Mouse (Mus musculus): ENCODE results near the gene Zfp574. TPM values are rescaled to one million over a fixed set of nuclear protein-coding genes. Genes with fewer than 3 reads are reported as not detected.

Gene Zfp574
- polyA plus RNA-seq, 1 experiment from 2014 or later = 15.7 TPM

DNA sequence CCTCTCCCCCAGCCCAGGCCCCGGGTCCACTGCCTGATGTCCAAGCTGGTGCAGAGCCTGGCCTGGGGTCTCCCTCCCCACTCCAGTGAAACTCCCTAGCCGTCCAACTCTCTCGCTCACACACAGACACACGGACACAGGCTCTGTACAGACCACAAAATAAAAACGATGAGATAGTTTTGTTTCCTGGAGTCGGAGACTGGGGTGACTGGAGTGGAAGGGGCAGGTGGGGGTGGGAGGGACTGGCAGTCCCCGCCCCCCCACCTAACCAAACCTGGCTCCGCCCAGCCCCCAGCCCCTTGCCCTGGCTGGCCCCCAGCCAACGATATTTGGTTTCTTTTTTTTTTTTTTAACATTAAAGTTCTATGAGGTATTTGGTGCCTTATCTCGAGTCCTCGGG, 16.6 kb downstream of the Zfp574 start:
- Histone ChIP-seq H3K4me3 (ENCODE audit: low read depth, low read length) (no peak overlapping the region), H3K4me2 (no peak overlapping the region), H3K9me3 (replicated peaks; ENCODE audit: control insufficient read depth, low read length) (no peaks in the 10 kb centered on the region), H3K4me1 (ENCODE audit: control insufficient read depth, insufficient read depth, low read length) (peaks cover 10% of the 10 kb centered on the region), H3K27me3 (ENCODE audit: control insufficient read depth, insufficient read depth, low read length) (peaks cover 20% of the 10 kb centered on the region), H3K36me3 (ENCODE audit: control insufficient read depth, insufficient read depth, low read length) (peaks cover 3% of the 10 kb centered on the region; the same call in 1 of the 2 replicates), H3K9ac (ENCODE audit: low read depth, low read length) (no peak overlapping the region), H3K27ac (ENCODE audit: low read depth, low read length) (no peak overlapping the region)
- ATAC-seq (replicated peaks; ENCODE audit: insufficient number of reproducible peaks, low FRiP score, low TSS enrichment) = no peak
- 24% methylated on average over 11 of the region's 11 CpGs for WGBS (ENCODE audit: insufficient replicate concordance)

GRCm38 (mm10) chr7:25089875-25090274, 17.5 kb downstream of the Zfp574 start:
- no peak for ATAC-seq (replicated peaks; ENCODE audit: insufficient number of reproducible peaks, low FRiP score, low TSS enrichment)
- peaks cover 10% of the 10 kb centered on the region for H3K4me1 ChIP-seq (ENCODE audit: control insufficient read depth, insufficient read depth, low read length)
- peaks cover 20% of the 10 kb centered on the region for H3K27me3 ChIP-seq (ENCODE audit: control insufficient read depth, insufficient read depth, low read length)
- no peak overlapping the region for H3K27ac ChIP-seq (ENCODE audit: low read depth, low read length)
- no peak overlapping the region for H3K4me2 ChIP-seq
- no peaks in the 10 kb centered on the region for H3K36me3 ChIP-seq (ENCODE audit: control insufficient read depth, insufficient read depth, low read length)
- no peak overlapping the region for H3K4me3 ChIP-seq (ENCODE audit: low read depth, low read length)
- H3K9me3 ChIP-seq (replicated peaks; ENCODE audit: control insufficient read depth, low read length) = no peaks in the 10 kb centered on the region
- 0 out of 2 replicates have a peak overlapping the region, but pooled peaks have one; percentile 5 for H3K9ac ChIP-seq (ENCODE audit: low read depth, low read length)
- 35% methylated on average over 10 of the region's 10 CpGs for WGBS (ENCODE audit: insufficient replicate concordance)

DNA sequence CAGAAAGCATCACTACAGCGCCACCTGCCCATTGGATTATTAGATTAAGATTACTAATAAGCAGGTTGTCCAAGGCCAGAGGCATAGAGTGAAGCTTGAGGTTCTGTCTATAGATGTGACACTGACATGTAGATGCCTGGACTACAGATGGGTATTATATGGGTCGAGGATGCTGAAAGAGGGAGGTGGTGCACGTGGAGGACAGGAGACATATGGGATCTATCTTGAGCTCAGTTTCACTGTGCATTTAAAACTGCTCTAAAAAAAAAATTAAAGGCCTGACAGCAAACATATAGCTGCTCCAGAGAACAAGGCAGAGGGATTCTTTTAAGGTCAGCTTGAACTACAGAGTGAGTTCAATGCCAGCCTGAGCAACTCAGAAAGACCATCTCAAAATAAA, 25.8 kb downstream of the Zfp574 start:
- no peak overlapping the region for H3K9ac ChIP-seq (ENCODE audit: low read depth, low read length)
- peaks cover 26% of the 10 kb centered on the region for H3K27me3 ChIP-seq (ENCODE audit: control insufficient read depth, insufficient read depth, low read length)
- WGBS (ENCODE audit: insufficient replicate concordance) = 74% methylated on average over 3 of the region's 3 CpGs
- H3K4me2 ChIP-seq = no peak overlapping the region
- H3K27ac ChIP-seq (ENCODE audit: low read depth, low read length) = no peak overlapping the region
- no peak overlapping the region for H3K4me3 ChIP-seq (ENCODE audit: low read depth, low read length)
- H3K4me1 ChIP-seq (ENCODE audit: control insufficient read depth, insufficient read depth, low read length) = 0 out of 2 replicates have a peak, but pooled peaks cover under 1% of the 10 kb centered on the region
- H3K9me3 ChIP-seq (replicated peaks; ENCODE audit: control insufficient read depth, low read length) = no peaks in the 10 kb centered on the region
- no peak for ATAC-seq (replicated peaks; ENCODE audit: insufficient number of reproducible peaks, low FRiP score, low TSS enrichment)
- H3K36me3 ChIP-seq (ENCODE audit: control insufficient read depth, insufficient read depth, low read length) = no peaks in the 10 kb centered on the region

DNA sequence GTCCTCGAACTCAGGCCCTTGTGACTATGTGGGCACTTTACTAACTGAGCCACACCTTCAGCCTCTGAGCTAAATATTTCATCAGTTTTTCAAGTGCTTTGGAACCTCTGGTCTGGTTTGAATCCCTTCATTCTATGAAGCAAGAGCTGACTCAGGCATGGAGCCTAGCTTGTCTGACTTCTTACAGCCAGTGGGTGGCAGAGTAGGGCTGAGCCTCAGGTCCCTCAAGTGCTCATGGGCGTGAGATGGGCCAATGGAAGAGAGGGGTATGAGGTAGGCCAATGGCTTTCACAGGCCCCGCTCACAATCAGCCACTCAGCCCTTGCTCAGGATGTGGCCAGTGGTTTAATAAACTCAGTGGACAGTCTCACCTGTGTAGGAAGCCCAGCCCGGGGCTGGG, 27.2 kb downstream of the Zfp574 start:
- Histone ChIP-seq H3K36me3 (ENCODE audit: control insufficient read depth, insufficient read depth, low read length) (no peaks in the 10 kb centered on the region), H3K27me3 (ENCODE audit: control insufficient read depth, insufficient read depth, low read length) (peaks cover 23% of the 10 kb centered on the region), H3K27ac (ENCODE audit: low read depth, low read length) (no peak overlapping the region), H3K9me3 (replicated peaks; ENCODE audit: control insufficient read depth, low read length) (no peaks in the 10 kb centered on the region), H3K9ac (ENCODE audit: low read depth, low read length) (no peak overlapping the region), H3K4me1 (ENCODE audit: control insufficient read depth, insufficient read depth, low read length) (no peaks in the 10 kb centered on the region), H3K4me3 (ENCODE audit: low read depth, low read length) (no peak overlapping the region), H3K4me2 (no peak overlapping the region)
- ATAC-seq (replicated peaks; ENCODE audit: insufficient number of reproducible peaks, low FRiP score, low TSS enrichment) = no peak
- WGBS (ENCODE audit: insufficient replicate concordance) = 41% methylated on average over 4 of the region's 4 CpGs

DNA sequence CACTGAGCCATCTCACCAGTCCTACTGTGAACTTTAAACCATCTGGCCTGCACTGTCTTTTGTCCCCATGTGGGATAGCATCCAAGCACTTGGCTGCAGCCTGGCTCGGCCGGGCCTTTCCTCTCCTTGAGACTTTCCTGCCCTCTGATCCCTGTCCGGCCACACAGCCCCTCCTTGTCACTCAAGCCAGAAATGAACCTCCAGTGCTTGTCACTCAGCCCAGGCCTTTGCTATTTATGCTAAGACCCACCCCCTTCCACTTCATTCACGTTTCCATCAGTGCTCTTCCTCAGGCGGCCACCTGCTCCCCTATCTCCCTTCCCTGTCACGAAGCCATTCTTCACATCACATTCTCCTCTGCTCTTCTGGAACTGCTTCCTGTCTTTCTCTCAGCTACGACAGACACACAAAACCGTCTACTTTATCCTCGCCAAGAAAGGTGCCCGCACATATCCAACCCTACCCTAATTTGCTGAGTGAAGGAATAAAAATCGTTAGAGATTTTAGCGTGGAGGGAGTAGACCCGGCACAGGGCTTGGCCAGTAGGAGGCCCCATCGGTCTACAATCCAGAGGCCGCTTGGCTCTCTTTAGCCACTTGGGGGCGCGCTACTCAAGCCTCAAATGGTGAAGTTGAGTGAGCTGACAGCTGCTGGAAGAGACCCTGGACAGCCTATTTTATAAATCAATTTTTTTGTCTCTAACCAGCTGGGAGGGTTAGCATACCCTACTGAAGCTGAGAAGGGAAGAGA, 33.2 kb downstream of the Zfp574 start:
- H3K4me2 ChIP-seq = 0 out of 2 replicates have a peak overlapping the region, but pooled peaks have one; percentile 10
- H3K27ac ChIP-seq (ENCODE audit: low read depth, low read length) = no peak overlapping the region
- H3K27me3 ChIP-seq (ENCODE audit: control insufficient read depth, insufficient read depth, low read length) = no peaks in the 10 kb centered on the region; the same call in 1 of the 2 replicates
- H3K4me3 ChIP-seq (ENCODE audit: low read depth, low read length) = no peak overlapping the region
- ATAC-seq (replicated peaks; ENCODE audit: insufficient number of reproducible peaks, low FRiP score, low TSS enrichment) = no peak
- H3K9me3 ChIP-seq (replicated peaks; ENCODE audit: control insufficient read depth, low read length) = no peaks in the 10 kb centered on the region
- H3K4me1 ChIP-seq (ENCODE audit: control insufficient read depth, insufficient read depth, low read length) = peaks cover 12% of the 10 kb centered on the region
- 0 out of 2 replicates have a peak overlapping the region, but pooled peaks have one; percentile 12 for H3K9ac ChIP-seq (ENCODE audit: low read depth, low read length)
- no peaks in the 10 kb centered on the region for H3K36me3 ChIP-seq (ENCODE audit: control insufficient read depth, insufficient read depth, low read length)
- 17% methylated on average over 17 of the region's 17 CpGs for WGBS (ENCODE audit: insufficient replicate concordance)

GRCm38 (mm10) chr7:25106790-25107502, 34.6 kb downstream of the Zfp574 start:
- H3K9ac ChIP-seq (ENCODE audit: low read depth, low read length) = no peak overlapping the region

DNA sequence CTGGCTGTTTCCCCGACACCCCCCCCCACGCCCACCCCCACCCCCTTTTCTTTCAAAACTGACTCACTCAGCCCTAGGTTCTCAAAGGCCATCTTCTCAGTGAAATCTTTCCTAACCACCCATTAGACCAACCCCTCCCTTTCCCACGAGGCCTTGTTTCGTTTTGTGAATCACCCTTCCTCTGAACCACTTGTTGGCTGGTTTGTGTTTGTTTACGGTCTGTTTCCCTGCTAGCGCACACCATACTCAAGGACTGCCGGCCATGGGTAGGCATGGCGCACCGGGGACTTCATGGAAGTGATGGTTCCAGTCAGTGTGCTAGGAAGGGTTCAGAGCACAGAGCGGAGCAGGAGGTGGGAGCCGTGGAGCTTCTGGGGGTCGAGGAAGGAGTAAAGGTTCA, 37.0 kb downstream of the Zfp574 start:
- Histone ChIP-seq H3K27me3 (ENCODE audit: control insufficient read depth, insufficient read depth, low read length) (peaks cover 2% of the 10 kb centered on the region; the same call in 1 of the 2 replicates), H3K4me2 (no peak overlapping the region), H3K9ac (ENCODE audit: low read depth, low read length) (no peak overlapping the region), H3K36me3 (ENCODE audit: control insufficient read depth, insufficient read depth, low read length) (no peaks in the 10 kb centered on the region), H3K9me3 (replicated peaks; ENCODE audit: control insufficient read depth, low read length) (no peaks in the 10 kb centered on the region), H3K4me3 (ENCODE audit: low read depth, low read length) (no peak overlapping the region), H3K4me1 (ENCODE audit: control insufficient read depth, insufficient read depth, low read length) (peaks cover 12% of the 10 kb centered on the region), H3K27ac (ENCODE audit: low read depth, low read length) (no peak overlapping the region)
- WGBS (ENCODE audit: insufficient replicate concordance) = 71% methylated on average over 12 of the region's 12 CpGs
- ATAC-seq (replicated peaks; ENCODE audit: insufficient number of reproducible peaks, low FRiP score, low TSS enrichment) = no peak

More at GRCm38 (mm10) chr7:25106790-25107502, 34.6 kb downstream of the Zfp574 start:
- H3K9me3 ChIP-seq (replicated peaks; ENCODE audit: control insufficient read depth, low read length) = no peaks in the 10 kb centered on the region
- H3K4me3 ChIP-seq (ENCODE audit: low read depth, low read length) = no peak overlapping the region
- H3K36me3 ChIP-seq (ENCODE audit: control insufficient read depth, insufficient read depth, low read length) = no peaks in the 10 kb centered on the region
- H3K27ac ChIP-seq (ENCODE audit: low read depth, low read length) = peak overlapping the region; percentile 32
- ATAC-seq (replicated peaks; ENCODE audit: insufficient number of reproducible peaks, low FRiP score, low TSS enrichment) = peak; percentile 63; the same call in 1 of the 2 replicates
- H3K4me2 ChIP-seq = peak overlapping the region; percentile 31
- 38% methylated on average over 16 of the region's 17 CpGs for WGBS (ENCODE audit: insufficient replicate concordance)
- H3K4me1 ChIP-seq (ENCODE audit: control insufficient read depth, insufficient read depth, low read length) = peaks cover 12% of the 10 kb centered on the region
- no peaks in the 10 kb centered on the region; the same call in 1 of the 2 replicates for H3K27me3 ChIP-seq (ENCODE audit: control insufficient read depth, insufficient read depth, low read length)

GRCm38 (mm10) chr7:25110336-25110735, 38.0 kb downstream of the Zfp574 start:
- H3K9ac ChIP-seq (ENCODE audit: low read depth, low read length) = no peak overlapping the region
- no peaks in the 10 kb centered on the region for H3K36me3 ChIP-seq (ENCODE audit: control insufficient read depth, insufficient read depth, low read length)
- H3K4me1 ChIP-seq (ENCODE audit: control insufficient read depth, insufficient read depth, low read length) = peaks cover 12% of the 10 kb centered on the region
- ATAC-seq (replicated peaks; ENCODE audit: insufficient number of reproducible peaks, low FRiP score, low TSS enrichment) = no peak
- H3K9me3 ChIP-seq (replicated peaks; ENCODE audit: control insufficient read depth, low read length) = no peaks in the 10 kb centered on the region
- peaks cover 11% of the 10 kb centered on the region for H3K27me3 ChIP-seq (ENCODE audit: control insufficient read depth, insufficient read depth, low read length)
- no peak overlapping the region for H3K27ac ChIP-seq (ENCODE audit: low read depth, low read length)
- no peak overlapping the region for H3K4me2 ChIP-seq
- 61% methylated on average over 9 of the region's 9 CpGs for WGBS (ENCODE audit: insufficient replicate concordance)
- H3K4me3 ChIP-seq (ENCODE audit: low read depth, low read length) = no peak overlapping the region
